Mouse (Mus musculus) brain, embryonic 14.5 days (tissue): ENCODE measurements around the gene Ccn5.

Experiments used
- CTCF ChIP-seq: fragments of 200-500 bp; IDR thresholded peaks from 2 replicates; pipeline ENCODE4 v1.5.1; 2012; ENCODE audit warnings: inconsistent platforms, mild to moderate bottlenecking, moderate library complexity, borderline replicate concordance; ENCODE audit not compliant: insufficient read depth, insufficient read length; ENCODE audit errors: extremely low read depth
- POLR2A ChIP-seq: fragments of 200-500 bp; IDR thresholded peaks from 2 replicates; pipeline ENCODE4 v1.6.1; 2012; ENCODE audit warnings: mild to moderate bottlenecking, inconsistent platforms, borderline replicate concordance; ENCODE audit not compliant: poor library complexity, insufficient read depth, insufficient read length, severe bottlenecking; ENCODE audit errors: extremely low read depth

- no peak for TF ChIP-seq POLR2A
- no peak for TF ChIP-seq CTCF
These were observed 18.9 kb downstream of the Ccn5 start for GRCm38 (mm10) chr2:163839519-163839918.
